Mouse (Mus musculus): ENCODE data around the gene Trmt44. TPM values are rescaled to one million over a fixed set of nuclear protein-coding genes. Genes with fewer than 3 reads are reported as not detected.

The Trmt44 gene
- total and polyA plus RNA-seq, 2 experiments: 2.1 to 2.6 TPM

- DNase-seq (ENCODE audit: extremely low read depth, low read depth, low spot score): no peak
- no peaks in the 10 kb centered on the region; the same call in 1 of the 2 replicates for H3K36me3 ChIP-seq (ENCODE audit: control insufficient read depth, insufficient read depth, low read length)
- no peak overlapping the region for H3K4me3 ChIP-seq (ENCODE audit: insufficient read depth, low read depth, low read length)
- H3K79me2 ChIP-seq (ENCODE audit: control insufficient read depth, insufficient read depth, low read length): no peaks in the 10 kb centered on the region
- WGBS: 87% methylated on average over 9 of the region's 9 CpGs
- H3K27me3 ChIP-seq (ENCODE audit: control insufficient read depth, insufficient read depth, low read length): no peaks in the 10 kb centered on the region
- no peaks in the 10 kb centered on the region for H3K4me1 ChIP-seq (ENCODE audit: control insufficient read depth, insufficient read depth, low read length)
- no peak overlapping the region for H3K9ac ChIP-seq (ENCODE audit: low read depth, low read length)
- TF ChIP-seq POLR2A (IDR thresholded peaks at IDR 0.05; ENCODE audit: extremely low read depth, insufficient read depth, low read length): no peak
- TF ChIP-seq CTCF (IDR thresholded peaks at IDR 0.05; ENCODE audit: low read depth, low read length): no peak
- H3K27ac ChIP-seq (replicated peaks; ENCODE audit: insufficient read depth, low read depth, low read length): no peak overlapping the region
Observed at GRCm38 (mm10) chr5:35611170-35611569, 36.3 kb upstream of the Trmt44 start.

DNA sequence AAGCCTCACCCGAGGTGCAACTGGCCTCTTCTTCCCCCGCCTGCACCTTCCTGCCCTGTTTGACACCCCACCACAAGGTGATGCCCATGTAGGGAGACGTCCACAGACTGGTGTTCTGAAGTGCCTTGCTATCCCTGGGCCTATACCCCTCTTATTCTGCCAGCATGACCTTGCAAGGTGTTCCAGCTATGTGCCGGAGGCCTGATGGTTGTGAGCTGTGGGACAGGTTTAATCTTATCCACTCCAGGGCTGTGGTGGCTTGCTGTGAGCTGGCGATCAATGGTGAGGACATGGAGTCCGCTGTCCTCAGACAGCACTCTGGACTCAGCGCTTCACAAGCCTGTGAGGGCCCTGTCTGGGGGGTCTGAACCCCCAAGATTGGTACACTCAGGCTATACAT is 35.5 kb upstream of the Trmt44 start:
- DNase-seq (ENCODE audit: extremely low read depth, low read depth, low spot score): no peak
- Histone ChIP-seq H3K36me3 (ENCODE audit: control insufficient read depth, insufficient read depth, low read length) (no peaks in the 10 kb centered on the region; the same call in 1 of the 2 replicates), H3K27ac (replicated peaks; ENCODE audit: insufficient read depth, low read depth, low read length) (no peak overlapping the region), H3K79me2 (ENCODE audit: control insufficient read depth, insufficient read depth, low read length) (no peaks in the 10 kb centered on the region), H3K4me3 (ENCODE audit: insufficient read depth, low read depth, low read length) (no peak overlapping the region), H3K9ac (ENCODE audit: low read depth, low read length) (no peak overlapping the region), H3K4me1 (ENCODE audit: control insufficient read depth, insufficient read depth, low read length) (no peaks in the 10 kb centered on the region), H3K27me3 (ENCODE audit: control insufficient read depth, insufficient read depth, low read length) (no peaks in the 10 kb centered on the region)
- WGBS: 97% methylated on average over 7 of the region's 7 CpGs
- no peak for TF ChIP-seq CTCF (IDR thresholded peaks at IDR 0.05; ENCODE audit: low read depth, low read length)
- no peak for TF ChIP-seq POLR2A (IDR thresholded peaks at IDR 0.05; ENCODE audit: extremely low read depth, insufficient read depth, low read length)

DNA sequence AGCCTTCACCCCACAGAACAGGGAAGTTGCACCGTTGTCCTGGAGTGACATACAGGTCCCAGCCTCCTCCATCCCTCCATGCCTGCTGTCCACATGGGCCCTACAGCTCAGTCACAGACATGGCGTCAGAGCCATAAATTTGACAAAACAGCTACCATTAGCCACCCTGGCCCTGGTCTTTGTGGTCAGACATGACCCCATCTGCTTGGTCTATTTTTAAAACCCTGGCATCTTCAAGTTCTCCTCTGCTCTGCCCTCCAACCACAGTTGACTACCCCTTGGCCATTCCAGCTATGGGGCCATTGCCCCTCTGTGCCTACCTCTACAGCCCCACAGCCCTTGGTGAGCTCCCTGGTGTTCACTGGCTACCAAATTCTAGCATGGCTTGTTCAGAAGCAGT is 35.1 kb upstream of the Trmt44 start:
- 85% methylated on average over 2 of the region's 2 CpGs for WGBS
- Histone ChIP-seq H3K27ac (replicated peaks; ENCODE audit: insufficient read depth, low read depth, low read length) (no peak overlapping the region), H3K36me3 (ENCODE audit: control insufficient read depth, insufficient read depth, low read length) (no peaks in the 10 kb centered on the region; the same call in 1 of the 2 replicates), H3K79me2 (ENCODE audit: control insufficient read depth, insufficient read depth, low read length) (no peaks in the 10 kb centered on the region), H3K4me3 (ENCODE audit: insufficient read depth, low read depth, low read length) (no peak overlapping the region), H3K27me3 (ENCODE audit: control insufficient read depth, insufficient read depth, low read length) (no peaks in the 10 kb centered on the region), H3K4me1 (ENCODE audit: control insufficient read depth, insufficient read depth, low read length) (no peaks in the 10 kb centered on the region), H3K9ac (ENCODE audit: low read depth, low read length) (no peak overlapping the region)
- TF ChIP-seq CTCF (IDR thresholded peaks at IDR 0.05; ENCODE audit: low read depth, low read length): no peak
- TF ChIP-seq POLR2A (IDR thresholded peaks at IDR 0.05; ENCODE audit: extremely low read depth, insufficient read depth, low read length): no peak
- no peak for DNase-seq (ENCODE audit: extremely low read depth, low read depth, low spot score)

- Histone ChIP-seq H3K36me3 (ENCODE audit: control insufficient read depth, insufficient read depth, low read length) (no peaks in the 10 kb centered on the region; the same call in 1 of the 2 replicates), H3K27me3 (ENCODE audit: control insufficient read depth, insufficient read depth, low read length) (no peaks in the 10 kb centered on the region), H3K4me3 (ENCODE audit: insufficient read depth, low read depth, low read length) (no peak overlapping the region), H3K27ac (replicated peaks; ENCODE audit: insufficient read depth, low read depth, low read length) (no peak overlapping the region), H3K79me2 (ENCODE audit: control insufficient read depth, insufficient read depth, low read length) (no peaks in the 10 kb centered on the region), H3K4me1 (ENCODE audit: control insufficient read depth, insufficient read depth, low read length) (no peaks in the 10 kb centered on the region), H3K9ac (ENCODE audit: low read depth, low read length) (no peak overlapping the region)
- TF ChIP-seq CTCF (IDR thresholded peaks at IDR 0.05; ENCODE audit: low read depth, low read length) (no peak), POLR2A (IDR thresholded peaks at IDR 0.05; ENCODE audit: extremely low read depth, insufficient read depth, low read length) (no peak)
- WGBS: 39% methylated on average over 12 of the region's 12 CpGs
- DNase-seq (ENCODE audit: extremely low read depth, low read depth, low spot score): peak; percentile 16
Observed at GRCm38 (mm10) chr5:35609381-35609780, 34.5 kb upstream of the Trmt44 start.

- WGBS: 85% methylated on average over 5 of the region's 5 CpGs
- no peaks in the 10 kb centered on the region for H3K27me3 ChIP-seq (ENCODE audit: control insufficient read depth, insufficient read depth, low read length)
- H3K27ac ChIP-seq (replicated peaks; ENCODE audit: insufficient read depth, low read depth, low read length): no peak overlapping the region
- H3K4me3 ChIP-seq (ENCODE audit: insufficient read depth, low read depth, low read length): no peak overlapping the region
- no peak overlapping the region for H3K9ac ChIP-seq (ENCODE audit: low read depth, low read length)
- no peaks in the 10 kb centered on the region for H3K79me2 ChIP-seq (ENCODE audit: control insufficient read depth, insufficient read depth, low read length)
- TF ChIP-seq CTCF (IDR thresholded peaks at IDR 0.05; ENCODE audit: low read depth, low read length) (no peak), POLR2A (IDR thresholded peaks at IDR 0.05; ENCODE audit: extremely low read depth, insufficient read depth, low read length) (no peak)
- no peak for DNase-seq (ENCODE audit: extremely low read depth, low read depth, low spot score)
- H3K4me1 ChIP-seq (ENCODE audit: control insufficient read depth, insufficient read depth, low read length): no peaks in the 10 kb centered on the region
- no peaks in the 10 kb centered on the region; the same call in 1 of the 2 replicates for H3K36me3 ChIP-seq (ENCODE audit: control insufficient read depth, insufficient read depth, low read length)
Observed at GRCm38 (mm10) chr5:35608559-35608958, 33.7 kb upstream of the Trmt44 start.

GRCm38 (mm10) chr5:35607784-35608183 is 32.9 kb upstream of the Trmt44 start:
- Histone ChIP-seq H3K27ac (replicated peaks; ENCODE audit: insufficient read depth, low read depth, low read length) (no peak overlapping the region), H3K27me3 (ENCODE audit: control insufficient read depth, insufficient read depth, low read length) (no peaks in the 10 kb centered on the region), H3K9ac (ENCODE audit: low read depth, low read length) (no peak overlapping the region), H3K4me1 (ENCODE audit: control insufficient read depth, insufficient read depth, low read length) (no peaks in the 10 kb centered on the region), H3K36me3 (ENCODE audit: control insufficient read depth, insufficient read depth, low read length) (no peaks in the 10 kb centered on the region; the same call in 1 of the 2 replicates), H3K79me2 (ENCODE audit: control insufficient read depth, insufficient read depth, low read length) (no peaks in the 10 kb centered on the region), H3K4me3 (ENCODE audit: insufficient read depth, low read depth, low read length) (no peak overlapping the region)
- TF ChIP-seq CTCF (IDR thresholded peaks at IDR 0.05; ENCODE audit: low read depth, low read length): no peak
- TF ChIP-seq POLR2A (IDR thresholded peaks at IDR 0.05; ENCODE audit: extremely low read depth, insufficient read depth, low read length): no peak
- WGBS: 67% methylated on average over 7 of the region's 7 CpGs
- DNase-seq (ENCODE audit: extremely low read depth, low read depth, low spot score): no peak
